Mouse (Mus musculus) c-Kit-positive CD71-positive TER-119-positive erythroid progenitor cells, embryonic 14.5 days (primary cell): ENCODE data around the gene Arid5b.

Source experiments
- DNase-seq: peaks from one replicate; pipeline ENCODE4 v3.0.0-alpha.2; 2013; ENCODE audit warnings: low spot score

The Arid5b gene

DNA sequence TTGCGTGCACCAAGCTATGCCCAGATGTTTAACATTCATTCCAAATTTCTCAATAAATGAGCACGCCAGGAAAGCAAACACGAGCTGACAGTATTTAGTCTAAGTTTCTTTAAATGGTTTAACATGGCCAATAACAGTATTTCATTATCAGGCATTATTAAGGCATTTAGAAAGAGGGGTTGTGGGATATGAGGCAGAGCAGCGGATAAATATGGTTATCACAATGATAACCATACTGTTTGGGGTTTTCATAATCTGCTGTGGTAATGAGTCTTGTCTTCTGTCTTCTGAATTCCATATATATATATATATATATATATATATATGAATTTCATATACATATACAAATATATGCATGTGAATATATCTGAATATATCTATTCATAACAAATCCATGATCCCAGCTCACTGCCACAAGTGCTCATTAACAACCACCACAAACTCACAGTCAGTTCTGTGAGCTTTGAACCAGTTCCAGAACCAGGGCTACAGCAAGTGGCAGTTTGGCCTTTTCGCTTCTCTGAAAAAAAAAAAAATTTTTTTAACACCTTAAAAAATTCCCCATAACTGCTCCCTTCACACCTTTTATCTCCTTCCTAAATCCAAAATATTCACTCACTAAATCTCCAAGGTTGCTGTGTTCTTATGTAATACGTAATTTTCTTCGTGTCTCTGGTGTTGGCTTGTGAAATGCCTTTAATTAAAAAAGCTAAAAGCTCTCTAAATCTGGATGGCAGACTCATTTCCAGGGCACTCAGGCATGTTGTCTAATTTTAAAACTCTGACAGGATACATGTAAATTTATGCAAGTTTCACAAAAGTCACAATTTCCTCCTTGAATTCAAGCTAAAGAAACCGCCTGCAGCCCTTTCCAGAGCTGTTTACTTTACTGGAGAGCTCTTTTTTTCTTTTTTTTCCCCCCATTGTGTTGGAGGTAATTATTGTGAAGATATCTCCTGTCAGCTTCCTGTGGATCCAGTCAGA lies 113.5 kb downstream of the Arid5b start:
- no peak for DNase-seq

DNA sequence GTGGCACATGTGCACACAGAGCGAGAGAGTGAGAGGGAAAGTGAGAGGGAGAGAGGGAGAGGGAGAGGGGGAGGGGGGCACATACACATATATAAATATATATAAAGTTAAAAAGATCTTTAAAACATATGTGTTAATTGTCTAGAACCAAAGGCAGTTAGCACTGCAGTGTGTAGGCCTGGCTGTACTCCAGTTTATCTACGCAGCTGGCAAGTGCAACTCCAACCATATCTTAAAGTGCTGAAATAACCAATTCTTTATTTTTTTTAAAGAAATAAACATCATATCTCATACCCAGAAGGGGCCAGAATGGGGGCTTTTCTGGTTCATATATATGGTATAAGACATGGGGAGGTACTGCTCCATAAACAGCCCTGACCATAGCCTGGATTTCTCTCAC lies 114.4 kb downstream of the Arid5b start:
- DNase-seq = no peak

GRCm38 (mm10) chr10:68159759-68160158 lies 118.8 kb downstream of the Arid5b start:
- no peak for DNase-seq

- DNase-seq = no peak
Observed at GRCm38 (mm10) chr10:68158555-68158954, 120.0 kb downstream of the Arid5b start.

DNA sequence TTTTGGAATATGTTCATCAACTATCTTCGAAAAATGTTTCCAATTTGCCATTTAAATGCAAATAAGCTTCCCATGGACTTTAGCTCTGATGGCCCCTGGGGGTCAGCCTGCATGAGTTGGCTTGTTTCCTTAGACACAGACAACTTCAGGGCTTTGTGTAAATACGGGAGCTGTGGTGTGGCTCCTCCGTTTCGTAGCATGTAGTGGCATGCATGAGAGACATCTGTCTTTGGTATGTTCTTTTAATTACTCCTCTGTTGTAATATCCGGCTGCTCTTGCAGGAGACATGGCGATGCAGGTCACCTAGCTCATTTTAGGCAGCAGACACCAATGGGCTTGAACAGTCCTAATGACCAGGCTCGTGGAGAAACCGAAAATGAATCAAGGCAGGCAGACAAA lies 121.0 kb downstream of the Arid5b start:
- DNase-seq = no peak

DNA sequence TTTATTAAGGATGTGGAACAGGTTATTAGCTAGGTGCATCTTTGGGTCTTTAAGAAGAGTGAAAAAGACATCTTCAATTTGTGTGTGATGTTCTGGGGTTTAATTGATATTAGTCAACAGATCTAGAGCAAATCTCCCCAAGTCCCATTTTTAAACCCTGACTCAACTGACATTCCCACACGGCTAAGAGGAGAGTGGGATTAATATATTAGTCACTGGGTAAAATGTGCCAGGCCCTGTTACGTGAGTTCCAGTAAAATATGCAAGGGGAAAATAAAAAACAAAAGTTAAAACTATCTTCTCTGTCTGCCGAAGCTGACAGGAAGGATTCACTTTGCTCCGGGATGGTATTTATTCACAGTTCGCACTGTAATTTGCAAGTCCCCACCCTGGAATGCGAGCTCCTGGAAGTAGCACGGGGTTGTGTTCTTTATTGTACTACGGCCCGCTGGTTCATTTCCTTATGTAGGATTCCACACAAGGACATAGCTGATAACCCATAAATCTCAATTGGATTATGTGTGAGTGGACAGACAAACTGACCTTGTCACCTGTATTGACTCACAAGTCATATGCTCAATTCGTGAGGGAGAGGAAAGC lies 121.8 kb downstream of the Arid5b start:
- DNase-seq = no peak

DNA sequence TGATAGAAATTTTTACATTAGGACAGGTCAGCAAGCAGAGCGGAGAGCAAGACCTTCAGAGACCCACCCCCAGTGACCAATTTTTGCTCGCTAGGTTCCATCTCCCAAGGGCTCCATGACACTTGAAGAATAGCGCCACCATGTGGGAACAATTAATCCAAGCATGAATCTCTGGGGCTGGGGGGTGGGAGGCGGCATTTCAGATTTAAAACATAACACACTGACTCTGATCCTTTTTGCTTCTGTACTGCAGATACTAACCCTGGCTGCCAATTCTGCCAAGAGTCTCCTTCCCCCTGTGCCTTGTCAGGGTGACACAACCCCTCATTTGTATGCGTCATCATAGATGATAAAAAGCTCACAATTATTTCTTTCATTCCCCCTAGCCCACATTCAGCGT lies 122.4 kb downstream of the Arid5b start:
- DNase-seq = no peak

- DNase-seq = peak; percentile 85
Observed at GRCm38 (mm10) chr10:68155431-68156119, 123.0 kb downstream of the Arid5b start.

DNA sequence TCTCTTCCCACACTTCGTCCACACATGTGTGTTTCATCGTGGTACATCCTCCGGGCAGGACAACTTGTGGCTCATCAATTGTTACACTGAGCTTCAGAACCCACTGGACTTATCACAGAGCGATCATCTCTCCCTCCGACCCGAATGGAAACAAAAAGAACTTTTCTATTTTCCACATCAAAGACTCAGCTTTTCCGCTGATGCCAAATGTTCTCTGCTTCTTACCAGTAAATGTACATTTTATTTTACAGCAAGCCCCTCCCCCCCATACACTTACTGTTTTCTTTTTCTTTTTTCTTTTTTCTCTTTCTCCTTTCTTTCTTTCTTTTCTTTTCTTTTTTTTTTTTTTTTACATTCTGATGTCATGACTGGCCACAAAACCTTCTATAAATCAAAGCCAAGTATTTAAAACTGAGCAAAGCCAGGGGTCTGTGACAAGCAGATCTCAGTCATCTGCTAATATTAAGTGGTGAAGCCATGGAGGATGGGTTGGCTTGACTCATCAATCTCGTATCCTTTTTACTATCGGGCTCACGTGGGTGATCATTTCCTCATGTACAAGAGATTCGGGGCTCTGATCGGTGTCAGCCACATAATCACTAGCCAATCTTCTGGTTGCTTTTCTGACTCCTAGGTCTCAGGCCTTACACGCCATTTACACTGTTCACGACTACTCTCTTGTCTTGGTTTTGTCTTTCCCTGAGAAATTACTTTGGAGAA lies 124.3 kb downstream of the Arid5b start:
- no peak for DNase-seq

DNA sequence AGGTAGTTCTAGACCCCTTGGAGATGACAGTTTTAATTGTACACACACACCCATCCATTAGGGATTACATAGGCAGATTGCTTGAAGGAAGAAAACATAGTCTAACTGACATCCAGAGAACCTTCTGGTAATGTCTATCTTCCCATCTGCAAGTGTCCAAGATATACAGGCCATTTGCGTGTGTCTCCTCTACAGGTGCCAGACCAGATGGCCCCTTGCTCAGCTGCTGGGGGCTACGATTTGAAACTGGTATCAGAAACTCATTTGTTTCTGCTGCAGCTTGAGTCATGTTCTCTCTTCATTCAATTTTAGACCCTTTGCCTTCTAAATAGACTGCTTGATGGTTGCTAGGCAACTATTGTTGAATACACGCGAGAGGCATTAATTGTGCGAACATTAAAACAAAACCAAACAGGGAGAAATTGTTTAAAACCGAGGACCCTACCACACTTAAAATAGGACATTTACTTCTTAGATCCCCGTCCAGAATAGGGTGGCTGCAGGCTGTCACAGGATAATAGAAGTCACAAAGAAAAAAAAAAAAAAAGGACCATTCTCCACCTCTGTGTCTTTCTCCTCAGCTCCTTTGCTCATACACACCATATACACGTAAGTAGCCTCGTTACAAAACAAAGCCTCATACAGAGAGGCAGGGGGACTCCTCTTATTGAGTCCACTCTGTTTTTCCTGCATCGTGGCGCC lies 125.0 kb downstream of the Arid5b start:
- DNase-seq = no peak

DNA sequence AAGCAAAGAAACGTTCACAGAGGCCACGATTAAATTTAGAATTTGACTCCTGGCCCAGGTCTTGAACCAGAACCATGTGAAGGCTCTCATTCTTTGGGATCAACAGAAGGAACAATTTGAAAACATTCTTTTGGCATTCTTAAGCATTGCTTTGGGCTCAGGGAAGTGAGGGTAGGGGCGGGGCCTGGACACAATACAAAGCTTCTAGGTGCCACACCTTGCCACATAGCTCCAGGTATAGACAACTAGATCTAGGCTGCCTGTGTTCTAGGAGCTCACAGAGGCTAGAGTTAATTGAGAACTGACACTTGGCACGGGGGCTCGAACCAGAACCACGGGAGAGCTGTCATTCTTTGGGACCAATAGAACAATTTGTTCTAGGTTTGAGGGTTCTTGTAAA lies 130.0 kb downstream of the Arid5b start:
- DNase-seq = no peak

- DNase-seq = no peak
Observed at GRCm38 (mm10) chr10:68147730-68148129, 130.8 kb downstream of the Arid5b start.

- DNase-seq = peak; percentile 71
Observed at GRCm38 (mm10) chr10:68146842-68147241, 131.7 kb downstream of the Arid5b start.

GRCm38 (mm10) chr10:68145286-68145950 lies 133.1 kb downstream of the Arid5b start:
- DNase-seq = no peak

- DNase-seq = no peak
Observed at GRCm38 (mm10) chr10:68142501-68142900, 136.0 kb downstream of the Arid5b start.

GRCm38 (mm10) chr10:68141567-68141966 lies 137.0 kb downstream of the Arid5b start:
- no peak for DNase-seq

DNA sequence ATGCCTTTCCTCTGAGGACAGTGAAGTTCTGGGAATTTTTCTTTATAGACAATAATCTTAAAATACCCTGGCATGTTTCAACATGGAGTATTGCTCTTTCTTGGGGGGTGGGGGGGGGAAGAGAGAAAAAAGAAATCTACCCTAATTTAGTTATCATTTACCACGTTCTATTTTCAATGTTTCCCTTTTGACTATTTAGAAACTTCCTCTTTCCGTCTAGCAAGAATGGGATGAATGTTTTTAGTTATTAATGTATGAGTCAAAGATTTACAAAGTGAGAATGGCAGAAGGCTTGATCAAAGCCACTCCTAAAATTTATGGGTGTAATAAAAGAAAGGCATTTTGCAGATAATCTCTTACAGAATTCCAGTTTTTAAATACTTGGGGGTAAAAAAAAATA lies 137.7 kb downstream of the Arid5b start:
- no peak for DNase-seq

- DNase-seq = no peak
Observed at GRCm38 (mm10) chr10:68140306-68140705, 138.2 kb downstream of the Arid5b start.

GRCm38 (mm10) chr10:68138123-68138522 lies 140.4 kb downstream of the Arid5b start:
- no peak for DNase-seq

GRCm38 (mm10) chr10:68137151-68137833 lies 141.2 kb downstream of the Arid5b start:
- DNase-seq = no peak
